Mouse (Mus musculus): ENCODE results near the gene Zmiz1.

DNA sequence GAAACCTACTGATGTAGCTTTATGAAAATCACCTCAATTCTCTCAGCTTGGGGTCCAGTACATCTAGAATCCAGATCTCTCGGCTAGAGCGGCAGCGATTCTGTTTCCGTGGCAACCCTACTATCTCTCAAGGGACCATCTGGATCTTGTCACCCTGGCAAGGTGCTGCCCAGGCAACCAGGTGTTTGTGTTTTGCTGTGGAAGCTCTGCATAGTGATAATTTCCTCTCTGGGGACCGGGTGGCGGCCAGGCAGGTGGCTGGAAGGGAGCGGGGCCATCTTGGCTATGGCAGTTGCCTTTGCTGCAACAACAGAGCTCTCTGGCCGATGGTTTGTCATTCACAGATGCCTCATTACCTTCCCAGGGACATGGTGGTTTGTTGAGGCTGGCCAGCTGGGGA lies 134.9 kb downstream of the Zmiz1 start:
- no peak for TF ChIP-seq EP300 (IDR thresholded peaks at IDR 0.05; ENCODE audit: insufficient read depth, low read depth, low read length)
- no peak for TF ChIP-seq CTCF (IDR thresholded peaks at IDR 0.05; ENCODE audit: low read depth, low read length)
